Mouse (Mus musculus): ENCODE measurements around the gene Zfp1. TPM values are rescaled to one million over a fixed set of nuclear protein-coding genes. Genes with fewer than 3 reads are reported as not detected.

The Zfp1 gene
- polyA plus RNA-seq, 1 experiment from 2014 or later: 17.5 TPM

DNA sequence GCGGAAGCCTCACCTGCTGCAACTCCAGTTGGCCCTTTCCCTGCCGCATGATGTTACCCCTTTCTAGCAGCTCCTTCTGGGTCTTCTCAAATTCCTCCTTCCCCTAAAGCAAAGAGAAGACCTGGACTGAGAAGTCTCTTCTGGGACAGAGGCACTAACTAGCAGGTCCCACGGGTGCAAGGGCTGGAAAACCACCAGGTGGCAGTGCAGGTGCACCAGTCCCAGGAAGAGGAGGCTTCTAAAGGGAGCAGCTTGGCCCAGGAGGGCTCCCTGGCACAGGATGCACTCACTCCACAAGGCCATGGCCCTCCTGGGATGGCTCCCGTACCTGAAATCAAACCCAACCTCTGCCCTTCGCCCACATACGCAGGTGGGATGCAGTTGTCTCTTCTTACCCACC lies 69.4 kb downstream of the Zfp1 start:
- WGBS: 81% methylated on average over 6 of the region's 6 CpGs
- ATAC-seq (ENCODE audit: insufficient number of reproducible peaks, insufficient read depth, low FRiP score, low read depth): no peak
- peaks cover 82% of the 10 kb centered on the region for H3K36me3 ChIP-seq (ENCODE audit: control insufficient read depth, insufficient read depth, low read length)
- H3K4me2 ChIP-seq (ENCODE audit: low read length): no peak overlapping the region
- H3K4me3 ChIP-seq (ENCODE audit: control insufficient read depth in 1 of 2, insufficient read depth in 1 of 2, low read depth in 1 of 2, low read length in 2 of 2): no peak overlapping the region
- no peak overlapping the region for H3K9ac ChIP-seq (ENCODE audit: low read length)
- peaks cover 20 to 22% of the 10 kb centered on the region in 2 experiments for H3K4me1 ChIP-seq (ENCODE audit: control insufficient read depth in 2 of 2, insufficient read depth in 2 of 2, low read length in 2 of 2)
- H3K27ac ChIP-seq (replicated peaks in 1 of 2; ENCODE audit: control insufficient read depth in 1 of 2, insufficient read depth in 1 of 2, low read depth in 2 of 2, low read length in 2 of 2): no peak overlapping the region
- H3K27me3 ChIP-seq (ENCODE audit: control insufficient read depth, insufficient read depth, low read length): no peaks in the 10 kb centered on the region
- H3K9me3 ChIP-seq (ENCODE audit: control insufficient read depth, low read length): no peaks in the 10 kb centered on the region

DNA sequence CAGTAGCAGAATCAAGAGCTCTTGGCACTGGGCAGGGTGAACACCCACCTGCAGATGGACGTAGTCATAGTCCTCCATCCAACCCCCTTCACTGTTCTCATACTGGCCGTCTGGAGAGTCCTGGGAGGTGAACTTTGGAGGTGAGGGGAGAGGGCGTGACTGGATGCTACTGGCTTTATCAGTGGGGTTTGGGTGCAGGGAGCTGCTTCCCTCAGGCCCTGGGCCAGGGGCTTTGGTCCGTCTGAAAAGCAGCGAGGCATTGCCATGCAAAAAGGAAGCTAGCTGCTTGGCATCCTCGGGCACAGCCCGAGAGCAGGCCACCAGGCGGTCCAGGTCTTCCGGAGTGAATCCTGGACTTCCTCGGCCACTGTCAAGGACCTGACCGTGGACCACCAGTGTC lies 70.1 kb downstream of the Zfp1 start:
- WGBS: 90% methylated on average over 11 of the region's 11 CpGs
- no peak for ATAC-seq (ENCODE audit: insufficient number of reproducible peaks, insufficient read depth, low FRiP score, low read depth)
- no peaks in the 10 kb centered on the region for H3K9me3 ChIP-seq (ENCODE audit: control insufficient read depth, low read length)
- peaks cover 27 to 29% of the 10 kb centered on the region in 2 experiments for H3K4me1 ChIP-seq (ENCODE audit: control insufficient read depth in 2 of 2, insufficient read depth in 2 of 2, low read length in 2 of 2)
- H3K4me3 ChIP-seq (ENCODE audit: control insufficient read depth in 1 of 2, insufficient read depth in 1 of 2, low read depth in 1 of 2, low read length in 2 of 2): no peak overlapping the region
- H3K27ac ChIP-seq (replicated peaks in 1 of 2; ENCODE audit: control insufficient read depth in 1 of 2, insufficient read depth in 1 of 2, low read depth in 2 of 2, low read length in 2 of 2): no peak overlapping the region
- peaks cover 81% of the 10 kb centered on the region for H3K36me3 ChIP-seq (ENCODE audit: control insufficient read depth, insufficient read depth, low read length)
- no peak overlapping the region for H3K4me2 ChIP-seq (ENCODE audit: low read length)
- no peaks in the 10 kb centered on the region for H3K27me3 ChIP-seq (ENCODE audit: control insufficient read depth, insufficient read depth, low read length)
- H3K9ac ChIP-seq (ENCODE audit: low read length): no peak overlapping the region

DNA sequence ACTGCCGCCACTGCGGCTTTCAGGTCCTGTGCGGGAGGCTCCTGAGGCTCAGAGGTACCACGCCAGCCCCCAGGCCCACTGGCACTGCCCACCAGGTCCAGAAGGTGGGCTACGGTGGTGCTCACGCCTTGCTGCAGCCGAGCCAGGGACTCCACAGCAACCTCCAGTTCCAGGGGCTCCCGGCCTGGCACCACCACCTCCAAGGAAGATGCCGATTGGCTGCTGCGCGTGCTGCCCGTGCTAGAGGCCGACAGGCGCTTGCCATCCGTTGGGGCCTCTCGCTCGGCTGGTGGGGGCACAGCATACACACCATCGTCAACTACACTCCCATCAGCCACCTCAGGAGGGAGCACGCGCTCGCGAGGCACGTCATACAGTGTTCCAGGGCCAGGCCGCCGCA lies 70.6 kb downstream of the Zfp1 start:
- WGBS: 91% methylated on average over 25 of the region's 25 CpGs
- ATAC-seq (ENCODE audit: insufficient number of reproducible peaks, insufficient read depth, low FRiP score, low read depth): no peak

DNA sequence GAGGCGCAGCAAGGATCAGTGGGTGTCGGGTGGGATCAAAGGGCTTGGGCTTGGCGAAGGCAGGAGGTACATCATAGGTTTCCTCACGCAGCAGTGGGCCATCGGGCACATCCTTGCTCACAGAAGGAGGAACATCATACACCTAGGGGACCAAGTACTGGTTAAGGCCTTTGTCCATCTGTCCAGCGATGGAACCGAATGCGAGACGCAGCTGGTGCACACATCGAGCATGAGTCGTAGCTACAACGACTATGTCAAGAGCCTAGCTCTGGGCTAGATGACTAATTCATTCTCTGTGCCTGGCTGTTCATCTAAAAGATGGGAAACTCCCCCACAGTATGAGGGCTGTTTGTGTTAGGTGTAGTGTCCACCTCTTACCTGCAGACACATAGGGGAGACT lies 71.1 kb downstream of the Zfp1 start:
- WGBS: 89% methylated on average over 12 of the region's 12 CpGs
- Histone ChIP-seq H3K27ac (replicated peaks in 1 of 2; ENCODE audit: control insufficient read depth in 1 of 2, insufficient read depth in 1 of 2, low read depth in 2 of 2, low read length in 2 of 2) (no peak overlapping the region), H3K27me3 (ENCODE audit: control insufficient read depth, insufficient read depth, low read length) (no peaks in the 10 kb centered on the region), H3K4me2 (ENCODE audit: low read length) (no peak overlapping the region), H3K36me3 (ENCODE audit: control insufficient read depth, insufficient read depth, low read length) (peaks cover 75% of the 10 kb centered on the region), H3K9ac (ENCODE audit: low read length) (no peak overlapping the region), H3K9me3 (ENCODE audit: control insufficient read depth, low read length) (no peaks in the 10 kb centered on the region), H3K4me1 (ENCODE audit: control insufficient read depth in 2 of 2, insufficient read depth in 2 of 2, low read length in 2 of 2) (peaks cover 27 to 36% of the 10 kb centered on the region in 2 experiments), H3K4me3 (ENCODE audit: control insufficient read depth in 1 of 2, insufficient read depth in 1 of 2, low read depth in 1 of 2, low read length in 2 of 2) (no peak overlapping the region)
- ATAC-seq (ENCODE audit: insufficient number of reproducible peaks, insufficient read depth, low FRiP score, low read depth): no peak

More for the DNA sequence above, 70.6 kb downstream of the Zfp1 start:
- Histone ChIP-seq H3K4me1 (ENCODE audit: control insufficient read depth in 2 of 2, insufficient read depth in 2 of 2, low read length in 2 of 2) (peaks cover 27 to 33% of the 10 kb centered on the region in 2 experiments), H3K9me3 (ENCODE audit: control insufficient read depth, low read length) (no peaks in the 10 kb centered on the region), H3K27me3 (ENCODE audit: control insufficient read depth, insufficient read depth, low read length) (no peaks in the 10 kb centered on the region), H3K36me3 (ENCODE audit: control insufficient read depth, insufficient read depth, low read length) (peaks cover 75% of the 10 kb centered on the region), H3K4me2 (ENCODE audit: low read length) (no peak overlapping the region), H3K4me3 (ENCODE audit: control insufficient read depth in 1 of 2, insufficient read depth in 1 of 2, low read depth in 1 of 2, low read length in 2 of 2) (no peak overlapping the region), H3K27ac (replicated peaks in 1 of 2; ENCODE audit: control insufficient read depth in 1 of 2, insufficient read depth in 1 of 2, low read depth in 2 of 2, low read length in 2 of 2) (no peak overlapping the region), H3K9ac (ENCODE audit: low read length) (no peak overlapping the region)

DNA sequence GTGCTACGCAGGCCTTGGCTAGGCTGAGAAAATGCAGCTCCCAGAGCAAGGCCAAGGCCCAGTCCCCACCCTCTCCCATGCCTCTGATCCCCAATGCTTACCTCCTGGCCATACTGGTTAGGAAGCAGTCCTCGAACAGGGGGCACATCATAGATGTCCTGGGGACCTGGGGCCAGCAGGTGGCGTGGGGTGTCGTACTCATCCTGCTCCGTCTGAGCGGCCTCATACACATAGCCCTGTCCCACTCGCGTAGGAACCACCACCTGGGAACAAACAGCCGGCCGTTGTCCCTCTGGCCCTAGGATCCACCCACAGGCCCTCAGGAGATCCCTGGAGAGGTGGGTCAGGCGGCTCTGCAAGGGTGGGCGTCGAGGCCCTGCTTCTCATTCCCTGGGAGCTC lies 72.3 kb downstream of the Zfp1 start:
- WGBS: 81% methylated on average over 13 of the region's 13 CpGs
- H3K4me1 ChIP-seq (ENCODE audit: control insufficient read depth in 2 of 2, insufficient read depth in 2 of 2, low read length in 2 of 2): peaks cover 35 to 48% of the 10 kb centered on the region in 2 experiments

DNA sequence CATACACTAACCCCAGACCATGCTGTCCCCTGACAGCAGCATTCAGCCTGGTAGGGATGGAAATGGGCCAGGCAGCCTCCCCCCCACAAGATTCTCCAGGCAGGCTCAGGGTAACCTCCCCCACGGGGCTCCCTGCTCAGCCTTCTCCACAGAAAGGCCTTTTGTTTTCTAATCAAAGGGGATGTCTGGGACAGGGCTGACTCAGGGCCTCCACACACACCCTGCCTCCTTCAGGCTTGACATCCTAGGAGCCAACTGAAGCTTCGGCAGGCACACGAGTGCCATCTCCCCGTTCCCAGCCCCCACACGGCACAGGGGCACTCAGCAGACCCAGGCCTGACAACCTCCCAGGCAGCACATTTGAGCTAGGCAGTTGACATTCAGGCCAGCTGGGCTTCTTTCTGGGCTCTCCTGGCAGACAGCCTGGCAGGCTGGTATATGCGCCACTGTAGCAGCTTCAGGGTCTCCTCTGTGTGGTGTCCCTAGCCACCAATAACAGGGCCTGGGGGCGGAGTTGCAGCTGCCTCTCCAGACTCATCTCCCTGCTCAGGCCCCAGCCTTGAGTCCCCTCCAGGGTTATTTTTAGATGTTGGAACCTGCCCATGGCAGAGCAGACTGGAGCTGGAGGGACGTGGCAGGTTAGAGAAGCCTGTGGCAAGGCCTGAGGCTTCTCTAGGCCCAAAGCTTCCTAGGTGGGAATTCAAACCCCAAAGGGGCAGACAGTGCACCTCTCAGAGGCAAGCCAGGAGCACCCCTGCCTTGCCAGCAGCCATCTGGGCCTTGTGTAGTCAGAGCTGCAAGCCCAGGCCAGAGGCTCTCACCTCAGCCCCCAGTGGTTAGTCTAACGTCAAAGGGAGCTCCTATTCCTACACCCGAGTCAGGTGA lies 73.6 kb downstream of the Zfp1 start:
- H3K27me3 ChIP-seq (ENCODE audit: control insufficient read depth, insufficient read depth, low read length): no peaks in the 10 kb centered on the region
- peak overlapping the region; percentile 57 for H3K4me2 ChIP-seq (ENCODE audit: low read length)
- peaks cover 70% of the 10 kb centered on the region for H3K36me3 ChIP-seq (ENCODE audit: control insufficient read depth, insufficient read depth, low read length)
- 0 out of 4 replicates have a peak overlapping the region, but pooled peaks of 1 of the 2 experiments have one; percentile 13 for H3K4me3 ChIP-seq (ENCODE audit: control insufficient read depth in 1 of 2, insufficient read depth in 1 of 2, low read depth in 1 of 2, low read length in 2 of 2)
- peak overlapping the region; percentile 99 for H3K27ac ChIP-seq (replicated peaks in 1 of 2; ENCODE audit: control insufficient read depth in 1 of 2, insufficient read depth in 1 of 2, low read depth in 2 of 2, low read length in 2 of 2)
- WGBS: 10% methylated on average over 10 of the region's 10 CpGs
- ATAC-seq (ENCODE audit: insufficient number of reproducible peaks, insufficient read depth, low FRiP score, low read depth): peak; percentile 78
- H3K9ac ChIP-seq (ENCODE audit: low read length): peak overlapping the region; percentile 75
- H3K9me3 ChIP-seq (ENCODE audit: control insufficient read depth, low read length): no peaks in the 10 kb centered on the region
- H3K4me1 ChIP-seq (ENCODE audit: control insufficient read depth in 2 of 2, insufficient read depth in 2 of 2, low read length in 2 of 2): peaks cover 40 to 54% of the 10 kb centered on the region in 2 experiments

More for the DNA sequence above, 72.3 kb downstream of the Zfp1 start:
- H3K9ac ChIP-seq (ENCODE audit: low read length): no peak overlapping the region
- peaks cover 74% of the 10 kb centered on the region for H3K36me3 ChIP-seq (ENCODE audit: control insufficient read depth, insufficient read depth, low read length)
- ATAC-seq (ENCODE audit: insufficient number of reproducible peaks, insufficient read depth, low FRiP score, low read depth): no peak
- no peaks in the 10 kb centered on the region for H3K9me3 ChIP-seq (ENCODE audit: control insufficient read depth, low read length)
- no peaks in the 10 kb centered on the region for H3K27me3 ChIP-seq (ENCODE audit: control insufficient read depth, insufficient read depth, low read length)
- H3K4me3 ChIP-seq (ENCODE audit: control insufficient read depth in 1 of 2, insufficient read depth in 1 of 2, low read depth in 1 of 2, low read length in 2 of 2): no peak overlapping the region
- H3K4me2 ChIP-seq (ENCODE audit: low read length): no peak overlapping the region
- H3K27ac ChIP-seq (replicated peaks in 1 of 2; ENCODE audit: control insufficient read depth in 1 of 2, insufficient read depth in 1 of 2, low read depth in 2 of 2, low read length in 2 of 2): peak overlapping the region in 1 of 2 experiments; percentile 99; a peak in 3 of 4 replicates

DNA sequence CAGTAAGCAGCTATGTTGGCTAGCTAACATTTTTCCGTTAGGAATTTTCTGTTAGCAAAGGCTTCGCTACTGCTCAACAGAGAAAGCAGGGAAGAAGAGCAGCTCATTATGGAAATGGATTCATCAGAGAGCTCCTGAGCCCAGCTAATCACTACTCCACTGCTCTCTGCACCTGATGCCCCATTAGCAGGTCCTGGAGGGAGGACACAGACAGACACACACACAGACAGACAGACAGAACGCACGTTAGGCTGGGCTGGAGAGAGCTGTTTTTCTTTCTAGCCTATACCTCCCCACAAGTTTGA lies 74.2 kb downstream of the Zfp1 start:
- Histone ChIP-seq H3K9ac (ENCODE audit: low read length) (peak overlapping the region; percentile 75), H3K4me1 (ENCODE audit: control insufficient read depth in 2 of 2, insufficient read depth in 2 of 2, low read length in 2 of 2) (peaks cover 40 to 54% of the 10 kb centered on the region in 2 experiments), H3K9me3 (ENCODE audit: control insufficient read depth, low read length) (no peaks in the 10 kb centered on the region), H3K4me2 (ENCODE audit: low read length) (peak overlapping the region; percentile 57), H3K36me3 (ENCODE audit: control insufficient read depth, insufficient read depth, low read length) (peaks cover 64% of the 10 kb centered on the region), H3K27me3 (ENCODE audit: control insufficient read depth, insufficient read depth, low read length) (no peaks in the 10 kb centered on the region), H3K27ac (replicated peaks in 1 of 2; ENCODE audit: control insufficient read depth in 1 of 2, insufficient read depth in 1 of 2, low read depth in 2 of 2, low read length in 2 of 2) (peak overlapping the region; percentile 99), H3K4me3 (ENCODE audit: control insufficient read depth in 1 of 2, insufficient read depth in 1 of 2, low read depth in 1 of 2, low read length in 2 of 2) (no peak overlapping the region)
- ATAC-seq (ENCODE audit: insufficient number of reproducible peaks, insufficient read depth, low FRiP score, low read depth): no peak
- WGBS: 26% methylated on average over 4 of the region's 4 CpGs
